Mouse (Mus musculus) ES-Bruce4 (cell line): ENCODE results near the gene Msi1.

Experiments used
- CTCF ChIP-seq: IDR thresholded peaks from one replicate; pipeline ENCODE4 v1.8.1; 2011; ENCODE audit warnings: low read depth, low read length
- EP300 ChIP-seq: IDR thresholded peaks from 2 replicates; pipeline ENCODE4 v1.6.1; 2011; ENCODE audit warnings: low read depth, low read length; ENCODE audit not compliant: insufficient read depth

DNA sequence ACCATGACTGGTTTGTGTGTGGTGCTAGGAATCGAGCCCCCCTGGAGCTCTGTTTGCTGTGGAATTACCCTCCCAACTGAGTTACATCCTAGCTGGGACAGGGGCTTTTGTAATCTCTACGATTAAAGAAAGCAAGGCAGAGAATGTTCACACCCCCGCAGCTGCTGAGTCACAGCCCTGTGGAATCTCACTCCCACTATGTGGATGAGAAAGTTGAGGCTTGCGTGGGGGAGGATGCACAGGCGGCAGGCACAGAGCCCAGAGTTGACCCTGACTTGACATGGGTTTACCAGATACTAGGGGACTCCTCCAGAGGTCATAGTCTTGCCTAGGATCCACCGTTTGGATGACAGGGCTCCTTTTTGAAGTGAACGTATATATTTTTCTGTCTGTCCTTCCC lies 67.6 kb downstream of the Msi1 start:
- no peak for TF ChIP-seq CTCF
- TF ChIP-seq EP300: no peak
